ENCODE assay signal across 19 mouse cellular contexts in genomic region chr12:85291541-85291940, GRCm38 (mm10). TPM values are rescaled to one million over a fixed set of nuclear protein-coding genes. Genes with fewer than 3 reads are reported as not detected.
"Had no signal": no experiment of that assay in that cellular context is flagged by ENCODE, and none has a peak within 500 bp of the region (broad histone marks: within the 10 kb centered on the region; RNA-seq: fewer than 3 reads in every experiment).

No protein-coding gene starts in this region.

- H3K4me2 ChIP-seq: hindbrain, embryonic 15.5 days; limb, embryonic 13.5 days; liver, embryonic 13.5 days; lung, embryonic 14.5 days; midbrain, embryonic 12.5 days; midbrain, embryonic 15.5 days; neural tube, embryonic 12.5 days had no signal

- H3K27me3 ChIP-seq: hindbrain, embryonic 15.5 days; neural tube, embryonic 12.5 days had no signal

- H3K9me3 ChIP-seq: hindbrain, embryonic 15.5 days; limb, embryonic 10.5 days; midbrain, embryonic 15.5 days; neural tube, embryonic 15.5 days had no signal

- H3K9ac ChIP-seq: hindbrain, embryonic 15.5 days; limb, embryonic 13.5 days; liver, embryonic 13.5 days; lung, embryonic 14.5 days; midbrain, embryonic 12.5 days; midbrain, embryonic 15.5 days; neural tube, embryonic 12.5 days; neural tube, embryonic 15.5 days had no signal

- ATAC-seq: intestine, postnatal 0 days; lung, postnatal 0 days; midbrain, embryonic 15.5 days had no signal

- H3K27ac ChIP-seq: hindbrain, embryonic 15.5 days; limb, embryonic 10.5 days; limb, embryonic 13.5 days; liver, embryonic 13.5 days; macrophage; midbrain, embryonic 12.5 days; midbrain, embryonic 15.5 days; neural tube, embryonic 12.5 days; neural tube, embryonic 15.5 days; stomach, postnatal 0 days had no signal

- H3K4me3 ChIP-seq: hindbrain, embryonic 15.5 days; limb, embryonic 10.5 days; limb, embryonic 13.5 days; liver, embryonic 13.5 days; midbrain, embryonic 12.5 days; midbrain, embryonic 15.5 days; neural tube, embryonic 12.5 days; neural tube, embryonic 15.5 days had no signal

- H3K36me3 ChIP-seq: hindbrain, embryonic 15.5 days; limb, embryonic 13.5 days; liver, embryonic 13.5 days; midbrain, embryonic 12.5 days; midbrain, embryonic 15.5 days; neural tube, embryonic 12.5 days; neural tube, embryonic 15.5 days had no signal

- DNase-seq: liver; liver, embryonic 13.5 days; lung, embryonic 14.5 days; right cerebral cortex, adult 18-20 months; right cerebral cortex, postnatal 14 days; right cerebral cortex, postnatal 4 days; thymus, adult 18-20 months; thymus, postnatal 4 days had no signal

RNA-seq across cellular contexts. Expression of gene Zc2hc1c, which starts 3.1 kb away (rescaled TPM):
- polyA plus RNA-seq: macrophage had no signal
